Mouse (Mus musculus) embryonic facial prominence, embryonic 15.5 days (tissue): ENCODE measurements around the gene Hapln2. TPM values are rescaled to one million over a fixed set of nuclear protein-coding genes. Genes with fewer than 3 reads are reported as not detected.

ENCODE experiments used
- ATAC-seq: fragments of 200-750 bp; cut with Nextera tagmentation; 2 replicates; pipeline ENCODE4 v1.8.0; 2017; ENCODE audit warnings: low read depth, moderate TSS enrichment; ENCODE audit not compliant: insufficient number of reproducible peaks, low FRiP score, low TSS enrichment
- H3K27ac ChIP-seq: fragments of 300-500 bp; sonication (generic); replicated peaks from 2 replicates; pipeline ENCODE4 v1.5.1; 2015; ENCODE audit warnings: mild to moderate bottlenecking, inconsistent platforms
- H3K27me3 ChIP-seq: fragments of 300-500 bp; sonication (generic); 2 replicates; pipeline ENCODE4 v1.6.1; 2015; ENCODE audit warnings: inconsistent platforms
- H3K36me3 ChIP-seq: fragments of 300-500 bp; sonication (generic); 2 replicates; pipeline ENCODE4 v1.6.1; 2015; ENCODE audit warnings: mild to moderate bottlenecking, inconsistent platforms
- H3K4me1 ChIP-seq: fragments of 300-500 bp; sonication (generic); 2 replicates; pipeline ENCODE4 v1.6.1; 2015; ENCODE audit warnings: inconsistent platforms
- H3K4me2 ChIP-seq: fragments of 300-500 bp; sonication (generic); replicated peaks from 2 replicates; pipeline ENCODE4 v1.6.1; 2015; ENCODE audit warnings: mild to moderate bottlenecking, inconsistent platforms
- H3K4me3 ChIP-seq: fragments of 300-500 bp; sonication (generic); replicated peaks from 2 replicates; pipeline ENCODE4 v1.5.1; 2015; ENCODE audit warnings: mild to moderate bottlenecking, inconsistent platforms
- H3K9ac ChIP-seq: fragments of 300-500 bp; sonication (generic); 2 replicates; pipeline ENCODE4 v1.6.1; 2015; ENCODE audit warnings: inconsistent platforms
- H3K9me3 ChIP-seq: fragments of 300-500 bp; sonication (generic); replicated peaks from 2 replicates; pipeline ENCODE4 v1.6.1; 2016; ENCODE audit warnings: inconsistent platforms
- WGBS: fragments of 180-500 bp; shearing (Covaris S2); methylation state at CpG from one replicate; pipeline ENCODE4 v1.1.7; 2015; 5-methylcytosine and 5-hydroxymethylcytosine counted together
- polyA plus RNA-seq: library from polyadenylated mRNA; unstranded; fragments of >200 nt; fragmentation: Nextera tagmentation; extraction: Ambion mirVana; gene quantifications from 2 replicates; pipeline ENCODE4 v1.2.1, GENCODE M21; 2015

The Hapln2 gene
- polyA plus RNA-seq, 1 experiment from 2014 or later = 0.31 TPM

DNA sequence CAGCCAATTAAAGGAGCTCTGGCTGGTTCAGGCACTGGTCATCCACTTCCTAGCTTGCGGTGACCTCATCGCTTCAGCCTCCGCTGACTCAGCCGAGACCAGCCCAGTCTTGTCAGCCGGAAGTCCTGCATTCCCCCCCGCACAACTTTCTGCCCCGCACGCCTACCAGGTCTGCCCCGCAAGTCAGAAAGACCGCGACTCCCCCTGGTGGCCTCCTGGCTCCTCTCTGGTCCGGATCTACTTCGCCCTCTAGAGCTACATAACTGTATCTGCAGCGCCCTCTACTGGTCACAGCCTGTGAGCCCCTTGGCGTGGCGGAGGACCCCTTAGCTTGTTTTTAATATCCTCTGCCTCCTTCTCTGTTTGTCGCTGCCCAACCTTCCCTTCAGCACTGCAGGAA is 40.5 kb downstream of the Hapln2 start:
- Histone ChIP-seq H3K36me3 (no peaks in the 10 kb centered on the region), H3K4me3 (peak overlapping the region; percentile 49), H3K27ac (0 out of 2 replicates have a peak overlapping the region, but pooled peaks have one; percentile 4), H3K27me3 (peaks cover 37% of the 10 kb centered on the region), H3K4me2 (peak overlapping the region; percentile 88), H3K9ac (no peak overlapping the region), H3K4me1 (peaks cover 62% of the 10 kb centered on the region), H3K9me3 (no peaks in the 10 kb centered on the region)
- ATAC-seq = peak; percentile 72
- WGBS = 1% methylated on average over 17 of the region's 17 CpGs

DNA sequence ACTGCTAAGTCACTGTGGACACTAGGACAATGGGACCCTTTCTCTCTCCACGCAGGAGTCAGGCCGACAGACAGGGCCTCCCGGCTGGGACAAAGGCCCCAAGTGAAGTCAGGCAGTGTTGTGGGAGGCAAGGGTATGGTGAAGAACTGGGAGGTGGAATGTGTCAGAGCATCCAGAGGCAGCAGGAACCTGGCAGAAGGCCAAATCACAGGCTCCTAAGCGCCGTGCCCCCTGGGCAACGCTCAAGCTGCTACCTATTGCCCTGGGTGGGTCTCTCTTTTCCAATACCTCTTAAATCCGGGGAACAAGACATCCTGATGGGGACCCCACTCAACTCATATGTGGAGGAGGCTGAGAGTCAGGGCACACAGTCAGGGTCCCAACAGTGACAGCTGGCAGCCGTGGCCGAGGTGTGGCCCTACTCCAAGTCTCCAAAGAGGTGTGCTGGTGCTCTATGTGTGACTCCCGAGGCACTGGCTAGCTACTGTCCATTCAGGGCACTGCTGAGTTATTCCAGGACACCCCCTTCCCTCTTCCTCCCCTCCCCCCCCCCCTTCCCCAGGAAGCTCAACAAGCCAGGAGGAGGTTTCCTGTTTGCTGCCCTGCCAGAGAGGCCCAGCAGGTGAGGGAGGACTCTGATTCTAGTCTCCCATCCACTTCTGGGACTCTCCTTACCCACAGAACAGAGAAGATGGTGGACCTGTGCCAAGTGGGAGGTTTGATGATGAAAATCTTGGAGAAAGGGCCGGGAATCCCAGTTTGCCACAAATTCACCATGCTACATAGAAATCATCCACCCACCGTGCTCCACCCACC is 41.7 kb downstream of the Hapln2 start:
- no peak overlapping the region for H3K9ac ChIP-seq
- no peak overlapping the region for H3K4me3 ChIP-seq
- H3K36me3 ChIP-seq = no peaks in the 10 kb centered on the region
- 25% methylated on average over 12 of the region's 12 CpGs for WGBS
- peaks cover 26% of the 10 kb centered on the region for H3K27me3 ChIP-seq
- H3K4me2 ChIP-seq = peak overlapping the region; percentile 6; the same call in 1 of the 2 replicates
- no peaks in the 10 kb centered on the region for H3K9me3 ChIP-seq
- ATAC-seq = no peak
- H3K4me1 ChIP-seq = peaks cover 63% of the 10 kb centered on the region
- peak overlapping the region; percentile 60 for H3K27ac ChIP-seq

DNA sequence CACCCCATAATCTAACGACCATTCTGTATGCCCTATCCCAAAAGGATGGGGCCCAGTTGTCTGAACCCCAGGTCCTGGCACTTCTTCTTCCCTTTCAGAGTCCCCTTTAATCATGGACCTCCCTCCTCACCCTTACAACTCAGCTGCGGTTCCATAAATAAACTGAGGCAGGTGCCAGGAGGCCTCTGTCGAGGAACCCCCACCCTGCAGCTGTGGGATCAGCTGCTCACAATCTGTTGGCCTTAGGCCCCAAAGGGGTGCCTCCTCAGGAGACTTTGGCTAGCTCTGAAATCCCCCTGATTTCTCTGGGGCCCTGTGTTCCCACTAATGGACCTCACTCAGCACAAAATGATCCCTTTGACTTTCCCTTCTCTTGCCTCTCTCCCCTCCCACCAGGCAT is 43.3 kb downstream of the Hapln2 start:
- H3K27me3 ChIP-seq = peaks cover 10% of the 10 kb centered on the region
- H3K9ac ChIP-seq = no peak overlapping the region
- H3K4me3 ChIP-seq = no peak overlapping the region
- no peaks in the 10 kb centered on the region for H3K9me3 ChIP-seq
- no peaks in the 10 kb centered on the region for H3K36me3 ChIP-seq
- H3K4me1 ChIP-seq = peaks cover 63% of the 10 kb centered on the region
- WGBS = 36% methylated on average over 3 of the region's 3 CpGs
- no peak overlapping the region for H3K4me2 ChIP-seq
- H3K27ac ChIP-seq = peak overlapping the region; percentile 87
- no peak for ATAC-seq

DNA sequence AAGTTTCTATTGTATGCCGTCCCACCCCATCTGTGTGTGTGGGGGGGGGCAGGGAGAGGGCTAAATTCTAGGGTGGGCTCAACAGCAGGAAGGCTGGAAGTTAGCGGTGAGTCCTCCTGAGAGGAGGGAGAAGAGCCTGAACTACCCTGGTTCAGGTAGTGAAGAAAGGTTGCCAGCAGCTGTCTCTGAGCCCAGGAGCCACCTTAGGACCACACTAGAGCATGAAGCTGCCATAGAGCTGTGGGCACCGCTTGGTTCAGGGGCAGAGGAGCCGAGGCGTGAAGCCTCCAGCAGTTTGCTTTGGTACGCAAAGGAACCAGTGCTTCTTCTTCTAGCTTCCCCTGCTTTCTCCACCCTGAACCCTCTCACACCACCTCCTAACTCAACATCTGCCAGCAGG is 43.8 kb downstream of the Hapln2 start:
- 54% methylated on average over 6 of the region's 6 CpGs for WGBS
- Histone ChIP-seq H3K9ac (0 out of 2 replicates have a peak overlapping the region, but pooled peaks have one; percentile 12), H3K4me2 (peak overlapping the region; percentile 35), H3K4me1 (peaks cover 63% of the 10 kb centered on the region), H3K27ac (peak overlapping the region; percentile 87), H3K4me3 (0 out of 2 replicates have a peak overlapping the region, but pooled peaks have one; percentile 12), H3K27me3 (peaks cover 6% of the 10 kb centered on the region), H3K36me3 (no peaks in the 10 kb centered on the region), H3K9me3 (no peaks in the 10 kb centered on the region)
- ATAC-seq = no peak

DNA sequence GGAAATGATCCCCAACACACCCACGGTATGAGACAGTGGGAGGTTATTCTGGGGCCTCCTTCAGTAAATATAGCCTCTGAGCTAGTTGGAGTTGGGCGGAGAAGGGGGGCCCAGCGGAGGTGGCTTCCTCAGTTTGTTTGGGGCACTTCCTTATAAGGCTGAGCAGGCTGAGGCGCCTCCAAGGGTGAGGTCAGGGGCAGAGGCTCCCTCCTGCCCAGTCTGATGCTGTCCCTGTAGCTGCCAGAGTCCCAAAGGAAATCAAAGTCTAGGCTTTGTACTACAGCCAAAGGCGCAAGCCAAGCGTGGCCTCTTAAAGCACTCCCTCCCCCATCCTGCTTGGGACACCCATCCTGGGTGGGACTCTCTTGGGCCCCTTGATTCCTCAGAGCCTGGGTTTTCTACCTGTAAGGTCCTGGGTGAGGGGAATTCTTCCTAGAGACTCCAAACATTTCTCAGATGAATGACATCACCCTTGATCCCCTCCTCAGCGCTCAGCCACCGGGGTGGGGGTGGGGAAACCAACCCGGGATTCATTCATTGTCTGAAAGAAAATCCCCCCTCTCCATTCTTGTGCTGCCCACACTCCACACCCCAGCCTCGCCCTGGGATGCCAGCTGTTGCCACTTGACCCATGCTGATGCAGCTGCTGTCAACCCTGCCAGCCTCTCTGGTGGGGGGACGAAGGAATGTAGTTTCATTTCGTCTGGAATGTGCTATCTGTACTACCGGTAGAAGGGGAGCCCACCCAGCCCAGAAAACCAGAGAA is 44.4 kb downstream of the Hapln2 start:
- peak overlapping the region; percentile 35 for H3K4me2 ChIP-seq
- H3K4me1 ChIP-seq = peaks cover 59% of the 10 kb centered on the region
- no peaks in the 10 kb centered on the region for H3K9me3 ChIP-seq
- 6% methylated on average over 13 of the region's 13 CpGs for WGBS
- no peaks in the 10 kb centered on the region for H3K36me3 ChIP-seq
- 0 out of 2 replicates have a peak overlapping the region, but pooled peaks have one; percentile 12 for H3K9ac ChIP-seq
- H3K27me3 ChIP-seq = no peaks in the 10 kb centered on the region
- peak; percentile 22; the same call in 1 of the 2 replicates for ATAC-seq
- H3K27ac ChIP-seq = peak overlapping the region; percentile 87
- peak overlapping the region; percentile 12; the same call in 1 of the 2 replicates for H3K4me3 ChIP-seq

DNA sequence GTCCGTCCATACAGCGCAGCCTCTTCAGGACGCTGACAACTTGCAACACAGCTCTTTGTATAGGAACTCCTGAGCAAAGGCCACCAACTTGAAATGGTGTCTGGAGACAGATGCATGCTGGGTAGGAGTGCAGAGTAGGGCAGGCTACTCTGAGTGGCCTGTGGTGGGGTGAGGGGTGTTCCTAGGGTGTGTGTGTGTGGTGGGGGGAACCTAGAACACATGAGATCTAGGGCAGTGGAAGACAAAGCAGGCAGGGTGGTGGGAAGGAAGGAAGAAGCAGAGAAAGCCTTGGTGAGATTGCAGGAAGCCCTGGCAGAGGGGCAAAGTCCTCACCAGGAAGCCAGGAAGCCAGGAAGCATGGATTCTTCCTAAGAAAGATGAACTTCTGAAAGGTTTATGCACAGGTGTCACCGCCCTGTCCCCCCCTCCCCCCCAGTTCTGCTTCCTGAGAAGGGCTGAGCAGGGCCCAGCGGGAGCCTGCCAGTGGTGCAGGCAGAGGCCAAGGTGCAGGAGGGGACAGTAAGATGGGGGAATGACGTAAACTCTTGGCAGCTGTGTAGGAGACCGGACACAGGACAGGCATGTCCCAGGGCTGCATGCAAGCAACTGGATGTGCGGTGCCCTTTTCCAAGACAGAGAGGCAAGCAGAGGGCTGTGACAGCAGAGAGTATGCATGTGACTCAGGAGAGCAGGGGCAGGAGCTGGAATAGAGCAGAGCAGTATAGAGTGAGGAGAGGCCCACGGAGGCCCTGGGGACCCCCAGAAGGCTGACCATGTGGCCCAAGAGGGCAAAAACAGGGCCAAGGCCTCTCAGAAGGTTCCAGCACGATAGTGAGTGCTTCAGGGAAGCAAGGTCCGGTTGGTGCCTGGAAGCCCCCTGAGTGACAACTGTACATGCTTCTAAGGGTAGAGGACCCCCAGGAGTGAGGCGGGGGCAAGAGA is 45.2 kb downstream of the Hapln2 start:
- H3K9me3 ChIP-seq = no peaks in the 10 kb centered on the region
- H3K4me1 ChIP-seq = peaks cover 51% of the 10 kb centered on the region
- WGBS = 46% methylated on average over 12 of the region's 12 CpGs
- peak overlapping the region; percentile 35 for H3K4me2 ChIP-seq
- no peak overlapping the region for H3K9ac ChIP-seq
- no peaks in the 10 kb centered on the region for H3K27me3 ChIP-seq
- ATAC-seq = no peak
- H3K27ac ChIP-seq = peak overlapping the region; percentile 87
- H3K4me3 ChIP-seq = no peak overlapping the region
- no peaks in the 10 kb centered on the region for H3K36me3 ChIP-seq

DNA sequence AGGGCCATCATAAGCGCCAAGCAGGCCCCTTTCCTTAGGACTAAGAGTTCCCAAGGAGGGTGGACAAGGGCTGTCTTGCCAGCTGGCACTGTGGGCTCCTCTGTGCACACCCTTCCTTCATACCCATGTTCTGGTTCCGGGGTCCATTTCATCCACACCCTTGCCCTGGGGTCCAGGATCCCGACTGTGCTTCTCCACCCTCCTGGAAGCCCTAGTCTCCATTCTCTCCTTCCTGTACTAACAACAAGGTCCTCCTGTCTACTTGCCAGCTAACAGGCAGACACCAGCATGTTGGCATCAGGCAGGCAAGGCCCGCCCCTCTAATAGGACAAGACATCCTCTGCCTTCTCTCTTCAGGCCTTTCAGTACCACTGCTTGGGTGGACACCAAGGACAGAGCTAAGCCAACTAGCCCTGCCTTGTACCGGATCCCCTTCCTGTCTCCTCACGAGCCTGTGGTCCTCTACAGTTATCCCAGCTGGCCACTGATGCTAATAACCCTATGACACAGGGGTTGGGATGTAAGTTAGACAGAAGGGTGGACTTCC is 46.1 kb downstream of the Hapln2 start:
- Histone ChIP-seq H3K4me1 (peaks cover 43% of the 10 kb centered on the region), H3K9me3 (no peaks in the 10 kb centered on the region), H3K9ac (no peak overlapping the region), H3K4me2 (no peak overlapping the region), H3K27ac (no peak overlapping the region), H3K36me3 (no peaks in the 10 kb centered on the region), H3K4me3 (no peak overlapping the region), H3K27me3 (no peaks in the 10 kb centered on the region)
- ATAC-seq = no peak
- 80% methylated on average over 6 of the region's 6 CpGs for WGBS

DNA sequence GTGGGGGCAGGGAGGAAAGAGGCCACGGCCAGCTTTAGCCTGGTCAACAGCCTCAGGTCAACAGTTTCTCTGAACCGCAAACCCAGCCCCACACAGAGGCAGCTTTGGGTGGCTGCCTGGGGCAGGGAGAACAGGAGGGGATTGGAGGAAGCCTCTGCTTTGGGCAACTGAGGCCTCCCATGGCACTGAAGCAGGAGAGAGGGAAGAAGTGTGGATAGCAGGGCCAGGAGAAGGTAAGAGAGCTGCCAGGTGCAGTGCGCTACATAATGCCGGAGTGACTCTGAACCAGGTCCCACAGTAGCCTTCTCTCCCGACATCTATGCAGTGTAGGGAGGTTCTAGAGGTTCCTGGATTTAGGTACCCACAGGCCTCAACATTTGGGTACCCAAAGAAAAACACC is 46.7 kb downstream of the Hapln2 start:
- Histone ChIP-seq H3K27ac (no peak overlapping the region), H3K9me3 (no peaks in the 10 kb centered on the region), H3K4me1 (peaks cover 37% of the 10 kb centered on the region), H3K4me2 (no peak overlapping the region), H3K4me3 (no peak overlapping the region), H3K36me3 (0 out of 2 replicates have a peak, but pooled peaks cover under 1% of the 10 kb centered on the region), H3K27me3 (no peaks in the 10 kb centered on the region), H3K9ac (no peak overlapping the region)
- 61% methylated on average over 5 of the region's 5 CpGs for WGBS
- no peak for ATAC-seq

DNA sequence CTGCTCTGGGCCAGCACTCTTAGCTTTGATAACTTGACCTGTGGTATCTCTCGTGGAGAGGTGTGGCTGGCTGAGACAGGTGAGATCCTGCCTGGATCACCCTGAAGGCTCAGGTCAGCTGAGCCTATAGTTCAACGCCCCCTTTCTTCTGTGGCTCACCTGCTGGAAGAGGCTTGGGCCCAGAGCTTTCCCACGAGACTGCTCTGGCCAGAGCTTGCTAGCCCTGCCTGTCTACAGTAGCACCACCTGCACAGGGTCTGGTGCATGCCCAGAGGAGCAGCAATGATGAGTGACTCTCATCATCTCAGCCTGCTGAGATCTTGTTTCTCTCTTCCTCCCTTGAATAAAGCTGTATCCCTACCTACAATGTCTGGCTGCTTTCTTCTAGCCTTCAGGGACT is 47.3 kb downstream of the Hapln2 start:
- Histone ChIP-seq H3K27ac (no peak overlapping the region), H3K4me3 (no peak overlapping the region), H3K4me1 (peaks cover 31% of the 10 kb centered on the region), H3K9me3 (no peaks in the 10 kb centered on the region), H3K27me3 (no peaks in the 10 kb centered on the region), H3K36me3 (0 out of 2 replicates have a peak, but pooled peaks cover 4% of the 10 kb centered on the region), H3K9ac (no peak overlapping the region), H3K4me2 (no peak overlapping the region)
- ATAC-seq = no peak
- 47% methylated on average over 3 of the region's 3 CpGs for WGBS

DNA sequence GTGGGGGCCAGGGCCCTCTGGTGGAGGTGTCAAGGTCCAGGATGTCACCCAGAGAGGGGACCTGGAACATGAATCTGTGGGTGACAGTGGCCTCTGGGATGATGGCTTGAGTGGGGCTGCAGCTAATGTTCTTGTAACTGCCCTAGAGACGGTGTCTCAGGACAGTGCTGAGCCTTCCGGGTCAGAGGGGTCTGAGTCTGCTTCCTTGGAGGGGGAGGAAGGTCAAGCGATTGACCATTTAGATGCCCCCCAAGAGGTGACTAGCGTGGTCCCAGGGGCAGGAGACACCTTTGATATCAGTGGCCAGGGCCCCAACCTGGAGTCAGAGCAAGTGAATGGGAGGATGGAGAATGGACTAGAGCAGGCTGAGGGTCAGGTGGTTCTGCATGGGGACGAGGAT is 47.9 kb downstream of the Hapln2 start:
- H3K4me2 ChIP-seq = no peak overlapping the region
- no peaks in the 10 kb centered on the region for H3K27me3 ChIP-seq
- ATAC-seq = no peak
- WGBS = 76% methylated on average over 5 of the region's 5 CpGs
- no peak overlapping the region for H3K9ac ChIP-seq
- 0 out of 2 replicates have a peak, but pooled peaks cover 4% of the 10 kb centered on the region for H3K36me3 ChIP-seq
- no peak overlapping the region for H3K27ac ChIP-seq
- H3K9me3 ChIP-seq = no peaks in the 10 kb centered on the region
- peaks cover 30% of the 10 kb centered on the region for H3K4me1 ChIP-seq
- no peak overlapping the region for H3K4me3 ChIP-seq
